In genomic region chr7:89884551-89884950, GRCm38 (mm10) we compare ENCODE assay signal across 34 mouse cellular contexts. TPM values are rescaled to one million over a fixed set of nuclear protein-coding genes. Genes with fewer than 3 reads are reported as not detected.
DNase-seq lines count a peak whose midpoint lies in the region; ATAC-seq lines count a peak whose summit lies in the region.
"Had no signal": no experiment of that assay in that cellular context is flagged by ENCODE, and none has a peak within 500 bp of the region (broad histone marks: within the 10 kb centered on the region; RNA-seq: fewer than 3 reads in every experiment).

No protein-coding gene starts in this region.

- intact Hi-C loops in gastrocnemius, postnatal 36 days (cut with DNase I): no loop called here

- no peak overlapping the region for H3K27ac ChIP-seq in intestine, embryonic 14.5 days (ENCODE audit: low read depth)
- no peak overlapping the region for H3K27ac ChIP-seq in intestine, embryonic 16.5 days (ENCODE audit: low read length)
- H3K27ac ChIP-seq: embryonic facial prominence, embryonic 15.5 days; heart, adult 2 months; heart, embryonic 13.5 days; hindbrain, embryonic 10.5 days; hindbrain, embryonic 15.5 days; left cerebral cortex, adult 2 months; limb, embryonic 15.5 days; liver, embryonic 13.5 days; midbrain, embryonic 13.5 days; neural tube, embryonic 13.5 days had no signal

- no peaks in the 10 kb centered on the region for H3K27me3 ChIP-seq in intestine, embryonic 14.5 days (replicated peaks; ENCODE audit: control insufficient read depth, insufficient read depth, low read length)
- H3K27me3 ChIP-seq in intestine, embryonic 16.5 days (replicated peaks; ENCODE audit: control insufficient read depth, insufficient read depth, low read length): no peaks in the 10 kb centered on the region
- H3K27me3 ChIP-seq: embryonic facial prominence, embryonic 15.5 days; heart, embryonic 13.5 days; hindbrain, embryonic 15.5 days; limb, embryonic 15.5 days; liver, embryonic 13.5 days; midbrain, embryonic 13.5 days; neural tube, embryonic 13.5 days had no signal

- no peak overlapping the region for H3K4me3 ChIP-seq in intestine, embryonic 14.5 days (ENCODE audit: low read depth, low read length)
- H3K4me3 ChIP-seq in intestine, embryonic 16.5 days (ENCODE audit: low read length): no peak overlapping the region
- H3K4me3 ChIP-seq: embryonic facial prominence, embryonic 15.5 days; heart, adult 2 months; heart, embryonic 13.5 days; hindbrain, embryonic 10.5 days; hindbrain, embryonic 15.5 days; left cerebral cortex, adult 2 months; limb, embryonic 15.5 days; liver, embryonic 13.5 days; midbrain, embryonic 13.5 days; neural tube, embryonic 13.5 days had no signal

- no peaks in the 10 kb centered on the region for H3K9me3 ChIP-seq in intestine, embryonic 14.5 days (ENCODE audit: control insufficient read depth, low read length)
- H3K9me3 ChIP-seq in intestine, embryonic 16.5 days (ENCODE audit: control insufficient read depth, low read length): no peaks in the 10 kb centered on the region
- H3K9me3 ChIP-seq: embryonic facial prominence, embryonic 15.5 days; G1E; heart, embryonic 13.5 days; hindbrain, embryonic 10.5 days; hindbrain, embryonic 15.5 days; limb, embryonic 15.5 days; liver, embryonic 13.5 days; midbrain, embryonic 13.5 days; neural tube, embryonic 13.5 days had no signal

- no peaks in the 10 kb centered on the region for H3K4me1 ChIP-seq in intestine, embryonic 14.5 days (replicated peaks; ENCODE audit: control insufficient read depth, insufficient read depth, low read length)
- peaks cover 4% of the 10 kb centered on the region; the same call in 1 of the 2 replicates for H3K4me1 ChIP-seq in intestine, embryonic 16.5 days (ENCODE audit: control insufficient read depth, insufficient read depth, low read length)
- H3K4me1 ChIP-seq: embryonic facial prominence, embryonic 15.5 days; heart, embryonic 13.5 days; hindbrain, embryonic 15.5 days; limb, embryonic 15.5 days; liver, embryonic 13.5 days; midbrain, embryonic 13.5 days; neural tube, embryonic 13.5 days had no signal

- H3K4me2 ChIP-seq in intestine, embryonic 14.5 days (ENCODE audit: low read length): no peak overlapping the region
- no peak overlapping the region for H3K4me2 ChIP-seq in intestine, embryonic 16.5 days (ENCODE audit: low read depth, low read length)
- H3K4me2 ChIP-seq: embryonic facial prominence, embryonic 15.5 days; heart, embryonic 13.5 days; hindbrain, embryonic 15.5 days; limb, embryonic 15.5 days; liver, embryonic 13.5 days; lung, embryonic 14.5 days; midbrain, embryonic 13.5 days; neural tube, embryonic 13.5 days had no signal

- 52% methylated on average over 3 of the region's 3 CpGs for WGBS in intestine, embryonic 14.5 days
- WGBS in intestine, embryonic 16.5 days: 52% methylated on average over 3 of the region's 3 CpGs

- ATAC-seq in intestine, embryonic 14.5 days (replicated peaks; ENCODE audit: low FRiP score, low TSS enrichment, low read depth): 0 out of 2 replicates have a peak, but pooled peaks have one; percentile 43
- no peak for ATAC-seq in intestine, embryonic 16.5 days
- ATAC-seq: forebrain, embryonic 14.5 days; inflammation-experienced regulatory T-cells, adult 6 months; midbrain, embryonic 13.5 days had no signal

- no peak overlapping the region for H3K9ac ChIP-seq in intestine, embryonic 14.5 days (ENCODE audit: low read length)
- H3K9ac ChIP-seq in intestine, embryonic 16.5 days (ENCODE audit: low read depth, low read length): no peak overlapping the region
- H3K9ac ChIP-seq: embryonic facial prominence, embryonic 15.5 days; heart, embryonic 13.5 days; hindbrain, embryonic 15.5 days; limb, embryonic 15.5 days; liver, embryonic 13.5 days; lung, embryonic 14.5 days; midbrain, embryonic 13.5 days; neural tube, embryonic 13.5 days had no signal

- no peaks in the 10 kb centered on the region for H3K36me3 ChIP-seq in intestine, embryonic 14.5 days (ENCODE audit: control insufficient read depth, insufficient read depth, low read length)
- no peaks in the 10 kb centered on the region for H3K36me3 ChIP-seq in intestine, embryonic 16.5 days (ENCODE audit: control insufficient read depth, insufficient read depth, low read length)
- H3K36me3 ChIP-seq: embryonic facial prominence, embryonic 15.5 days; G1E; heart, embryonic 13.5 days; hindbrain, embryonic 10.5 days; hindbrain, embryonic 15.5 days; limb, embryonic 15.5 days; liver, embryonic 13.5 days; midbrain, embryonic 13.5 days; neural tube, embryonic 13.5 days had no signal

- no peak for DNase-seq in intestine, embryonic 14.5 days (ENCODE audit: low spot score)
- DNase-seq in lung, postnatal 25 days (ENCODE audit: low spot score): peak; percentile 7
- DNase-seq in lung, adult 18-20 months: no peak
- DNase-seq in NIH3T3 (ENCODE audit: low read depth): peak; percentile 54
- no peak for DNase-seq in frontal cortex, postnatal 25 days (ENCODE audit: low spot score in 2 of 2)
- no peak for DNase-seq in gastrocnemius, postnatal 36 days
- DNase-seq: adrenal gland, postnatal 14 days; cerebellum, adult 11-12 months; cerebellum, adult 9-11 months; gastrocnemius, postnatal 25 days; heart, adult 2 months; heart, postnatal 14 days; kidney, adult 9 months; kidney, postnatal 14 days; liver, embryonic 13.5 days; lung, embryonic 14.5 days; lung, postnatal 36 days; right cerebral cortex, postnatal 4 days; thymus, adult 2 months; thymus, postnatal 36 days had no signal

RNA-seq across cellular contexts. Expression of gene Ccdc81, which starts 18.9 kb away (rescaled TPM):
- polyA plus RNA-seq in intestine, embryonic 14.5 days (2014; fragmentation: Nextera tagmentation; extraction: Ambion mirVana): 0.15 TPM in 1 of 2 replicates, not detected in the other
- polyA plus RNA-seq in intestine, embryonic 16.5 days (2015; fragmentation: Nextera tagmentation; extraction: Ambion mirVana): not detected in 2 replicates
- not detected for total RNA-seq in gastrocnemius, postnatal 36 days (2021)
- total RNA-seq: G1E; gastrocnemius, adult 18-20 months; gastrocnemius, postnatal 25 days; heart, adult 2 months; megakaryocyte-erythroid progenitor cell, adult 5-6 weeks had no signal
- polyA plus RNA-seq: G1E; heart, embryonic 13.5 days; inflammation-experienced regulatory T-cells, adult 6 months; liver, embryonic 13.5 days; lung, embryonic 14.5 days; thymus, adult 2 months had no signal

RNA-seq across cellular contexts. Expression of gene Hikeshi, which starts 56.5 kb away (rescaled TPM):
- polyA plus RNA-seq in intestine, embryonic 14.5 days (2014; fragmentation: Nextera tagmentation; extraction: Ambion mirVana): 132 and 154 TPM in 2 replicates
- polyA plus RNA-seq in intestine, embryonic 16.5 days (2015; fragmentation: Nextera tagmentation; extraction: Ambion mirVana): 121 and 134 TPM in 2 replicates
- 100 to 1,000 TPM; 105 to 107 TPM for total RNA-seq in gastrocnemius, postnatal 36 days (2021)

Comparison
In these comparisons a context has a peak if more than half of its experiments do, and no peak if none do; other contexts are left out.
1. DNase-seq: peak in lung, postnatal 25 days (single experiment) and NIH3T3 (single experiment); none in intestine, embryonic 14.5 days (single experiment), lung, adult 18-20 months (0 of 2), frontal cortex, postnatal 25 days (0 of 2) and gastrocnemius, postnatal 36 days (0 of 2).